Mouse (Mus musculus): Measurements from ENCODE around the gene Asrgl1.

- no peak for TF ChIP-seq GATA2 (IDR thresholded peaks at IDR 0.05; ENCODE audit: borderline replicate concordance, low read depth, low read length)
- no peak for TF ChIP-seq CTCF (IDR thresholded peaks at IDR 0.05; ENCODE audit: low read depth, low read length)
- no peak for TF ChIP-seq POLR2AphosphoS5 (IDR thresholded peaks at IDR 0.05; ENCODE audit: insufficient replicate concordance, low read depth, low read length)
- TF ChIP-seq GATA1 (IDR thresholded peaks at IDR 0.05; ENCODE audit: borderline replicate concordance, low read length): no peak
- no peak for TF ChIP-seq TAL1 (conservative IDR thresholded peaks at IDR 0.05; ENCODE audit: low read depth, low read length)
Observed at GRCm38 (mm10) chr19:9143639-9144125, 8.2 kb upstream of the Asrgl1 start.
